Mouse (Mus musculus) G1E (cell line): ENCODE results near the gene Nans. TPM values are rescaled to one million over a fixed set of nuclear protein-coding genes. Genes with fewer than 3 reads are reported as not detected.

Source experiments
- ATAC-seq: 2 replicates; pipeline ENCODE4 v1.8.0; 2016; ENCODE audit warnings: mild to moderate bottlenecking; ENCODE audit not compliant: insufficient number of reproducible peaks, poor library complexity, low FRiP score, severe bottlenecking; ENCODE audit errors: extremely low read depth
- DNase-seq: peaks from one replicate; pipeline ENCODE4 v3.0.0; 2012; ENCODE audit warnings: low spot score
- H3K27me3 ChIP-seq: 2 replicates; pipeline ENCODE4 v1.6.1; 2012; ENCODE audit warnings: mild to moderate bottlenecking, low read length, inconsistent platforms; ENCODE audit not compliant: insufficient read depth
- H3K36me3 ChIP-seq: replicated peaks from 2 replicates; pipeline ENCODE3; 2012; ENCODE audit warnings: mild to moderate bottlenecking, inconsistent platforms
- H3K4me1 ChIP-seq: 2 replicates; pipeline ENCODE4 v1.6.1; 2012; ENCODE audit warnings: low read depth, low read length, inconsistent platforms, mixed read lengths; ENCODE audit not compliant: insufficient read depth
- H3K4me3 ChIP-seq: 2 replicates; pipeline ENCODE4 v1.5.1; 2012; ENCODE audit warnings: low read depth, mild to moderate bottlenecking, inconsistent platforms, low read length, moderate library complexity, mixed read lengths
- H3K9me3 ChIP-seq: replicated peaks from 2 replicates; pipeline ENCODE4 v1.6.1; 2012; ENCODE audit warnings: inconsistent platforms
- CTCF ChIP-seq: IDR thresholded peaks from 2 replicates; pipeline ENCODE4 v1.5.1; 2012; ENCODE audit warnings: low read depth, low read length, inconsistent platforms, mixed read lengths
- GATA1 ChIP-seq: IDR thresholded peaks from 2 replicates; pipeline ENCODE4 v1.6.1; 2012; ENCODE audit warnings: borderline replicate concordance, low read length, inconsistent platforms, mixed read lengths
- GATA2 ChIP-seq: IDR thresholded peaks from 2 replicates; pipeline ENCODE4 v1.6.1; 2012; ENCODE audit warnings: low read depth, low read length, inconsistent platforms, borderline replicate concordance
- POLR2AphosphoS5 ChIP-seq: IDR thresholded peaks from 2 replicates; pipeline ENCODE4 v1.6.1; 2012; ENCODE audit warnings: low read depth, low read length, inconsistent platforms; ENCODE audit not compliant: insufficient replicate concordance
- TAL1 ChIP-seq: conservative IDR thresholded peaks from 2 replicates; pipeline ENCODE4 v1.6.1; 2012; ENCODE audit warnings: low read depth, low read length, inconsistent platforms, mixed read lengths
- polyA plus RNA-seq: library from polyadenylated mRNA; stranded (reverse); fragments of >175 nt; gene quantifications from 2 replicates; pipeline ENCODE4 v1.2.3, GENCODE M21; 2012
- total RNA-seq, 2 experiments: library from RNA; stranded (forward) in 1 of 2; stranded (reverse) in 1 of 2; fragments of 200-1000 nt in 1 of 2; fragments of >200 nt in 1 of 2; fragmentation: Nextera tagmentation in 1 of 2; gene quantifications; 2 replicates each; pipeline ENCODE4 v1.2.3; 2014 to 2017

Gene Nans
- total and polyA plus RNA-seq, 3 experiments, result 57.1 to 79.3 (median 63.1) TPM

DNA sequence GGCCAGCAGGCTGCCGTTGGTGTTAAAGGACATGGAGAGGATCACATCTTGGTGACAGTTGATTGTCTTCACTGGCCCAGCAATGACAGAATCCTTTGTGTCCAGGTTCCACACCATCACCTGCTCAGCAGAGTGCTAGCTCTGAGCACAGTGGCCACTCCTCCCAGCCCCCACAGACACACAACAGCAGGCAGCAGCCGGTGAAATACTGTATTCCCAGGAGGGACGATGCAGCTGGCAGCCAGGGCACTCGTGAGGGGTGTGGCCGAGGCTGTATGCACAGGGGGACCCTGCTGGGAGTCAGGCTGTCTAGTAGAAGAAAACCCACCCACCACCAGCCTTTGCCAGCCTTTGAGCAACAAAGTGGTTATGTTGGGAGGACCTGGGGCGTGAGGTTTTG lies 57.7 kb downstream of the Nans start:
- ATAC-seq (no peak), DNase-seq (no peak)
- Histone ChIP-seq H3K4me1 (peaks cover 76% of the 10 kb centered on the region), H3K27me3 (no peaks in the 10 kb centered on the region), H3K4me3 (no peak overlapping the region), H3K36me3 (peaks cover 97% of the 10 kb centered on the region), H3K9me3 (no peaks in the 10 kb centered on the region)
- TF ChIP-seq GATA1 (no peak), POLR2AphosphoS5 (no peak), CTCF (no peak), GATA2 (no peak), TAL1 (no peak)

DNA sequence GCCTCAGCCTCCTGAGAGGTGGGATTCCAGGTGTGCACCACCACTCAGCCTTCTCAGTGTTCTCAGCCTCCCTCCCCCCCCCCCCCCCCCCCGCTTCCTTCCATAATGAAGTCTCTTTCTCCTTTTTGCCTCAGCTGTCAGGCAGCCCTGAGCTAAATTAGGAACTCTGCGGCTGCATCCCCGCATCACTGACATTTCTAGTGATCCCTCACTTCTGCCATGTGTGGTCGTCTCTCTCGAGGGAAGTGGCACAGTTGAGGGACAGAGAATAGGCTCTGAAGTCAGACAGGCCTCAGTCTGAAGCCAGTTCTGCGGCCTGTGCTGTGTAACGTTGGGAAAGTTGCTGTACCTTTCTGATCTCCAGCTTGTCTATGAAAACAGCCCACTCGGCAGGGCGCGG lies 60.9 kb downstream of the Nans start:
- ATAC-seq (no peak), DNase-seq (no peak)
- no peak overlapping the region for H3K4me3 ChIP-seq
- TF ChIP-seq GATA2 (no peak), TAL1 (no peak), GATA1 (no peak), CTCF (no peak), POLR2AphosphoS5 (no peak)
- H3K27me3 ChIP-seq, result no peaks in the 10 kb centered on the region
- peaks cover 84% of the 10 kb centered on the region for H3K4me1 ChIP-seq
- no peaks in the 10 kb centered on the region for H3K9me3 ChIP-seq
- peaks cover 95% of the 10 kb centered on the region for H3K36me3 ChIP-seq

DNA sequence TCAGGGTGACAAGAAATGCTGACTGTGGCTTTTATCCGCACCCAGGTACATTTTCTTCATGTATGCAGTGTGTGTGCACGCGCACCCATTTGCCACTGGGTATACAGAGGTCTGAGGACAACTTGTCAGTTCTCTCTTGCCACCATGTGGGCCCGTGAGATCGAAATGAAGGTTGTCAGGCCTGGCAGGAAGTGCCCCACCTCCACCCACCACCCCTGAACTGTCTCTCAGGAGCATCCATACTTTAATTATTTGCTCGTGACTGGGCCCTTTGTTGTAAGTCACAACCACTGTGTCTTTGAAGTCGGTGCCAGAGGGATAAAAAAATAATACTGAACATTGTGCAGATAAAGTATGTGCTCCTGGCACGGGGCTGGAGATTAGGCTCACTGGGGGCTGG lies 61.4 kb downstream of the Nans start:
- Histone ChIP-seq H3K4me1 (peaks cover 84% of the 10 kb centered on the region), H3K9me3 (no peaks in the 10 kb centered on the region), H3K27me3 (no peaks in the 10 kb centered on the region), H3K36me3 (peaks cover 95% of the 10 kb centered on the region), H3K4me3 (no peak overlapping the region)
- TF ChIP-seq CTCF (no peak), GATA2 (no peak), POLR2AphosphoS5 (no peak), TAL1 (no peak), GATA1 (no peak)
- DNase-seq (no peak), ATAC-seq (no peak)

Other genes with a start within 250 kb of the Nans start
- not detected in 2 replicates for gene Foxe1, start 145.6 kb upstream of the Nans start, total RNA-seq (2014; fragmentation: Nextera tagmentation)
- gene Foxe1, start 145.6 kb upstream of the Nans start, total RNA-seq (2017), result not detected in 2 replicates
- not detected in 2 replicates for gene Foxe1, start 145.6 kb upstream of the Nans start, polyA plus RNA-seq
- gene Trmo, start 99.8 kb upstream of the Nans start, total RNA-seq (2014; fragmentation: Nextera tagmentation), result 7.1 and 12.9 TPM in 2 replicates
- 17.9 and 20.4 TPM in 2 replicates for gene Trmo, start 99.8 kb upstream of the Nans start, total RNA-seq (2017)
- 2.9 and 4.2 TPM in 2 replicates for gene Trmo, start 99.8 kb upstream of the Nans start, polyA plus RNA-seq
- gene Hemgn, start 75.7 kb upstream of the Nans start, total RNA-seq (2014; fragmentation: Nextera tagmentation), result 39.3 and 132 TPM in 2 replicates
- 20.9 and 24.3 TPM in 2 replicates for gene Hemgn, start 75.7 kb upstream of the Nans start, total RNA-seq (2017)
- 5.8 and 6.3 TPM in 2 replicates for gene Hemgn, start 75.7 kb upstream of the Nans start, polyA plus RNA-seq
- gene Anp32b, start 38.3 kb upstream of the Nans start, total RNA-seq (2014; fragmentation: Nextera tagmentation), result 667 and 728 TPM in 2 replicates
- gene Anp32b, start 38.3 kb upstream of the Nans start, total RNA-seq (2017), result 28.6 and 40.8 TPM in 2 replicates
- 900 and 1,076 TPM in 2 replicates for gene Anp32b, start 38.3 kb upstream of the Nans start, polyA plus RNA-seq
- 13.0 and 18.7 TPM in 2 replicates for gene Trim14, start 46.9 kb downstream of the Nans start, total RNA-seq (2014; fragmentation: Nextera tagmentation)
- 18.2 and 19.5 TPM in 2 replicates for gene Trim14, start 46.9 kb downstream of the Nans start, total RNA-seq (2017)
- gene Trim14, start 46.9 kb downstream of the Nans start, polyA plus RNA-seq, result 25.9 and 27.2 TPM in 2 replicates
- gene Coro2a, start 113.0 kb downstream of the Nans start, total RNA-seq (2014; fragmentation: Nextera tagmentation), result 148 and 158 TPM in 2 replicates
- gene Coro2a, start 113.0 kb downstream of the Nans start, total RNA-seq (2017), result 79.5 and 79.6 TPM in 2 replicates
- gene Coro2a, start 113.0 kb downstream of the Nans start, polyA plus RNA-seq, result 480 and 501 TPM in 2 replicates
- not detected in 2 replicates for gene Tbc1d2, start 161.0 kb downstream of the Nans start, total RNA-seq (2014; fragmentation: Nextera tagmentation)
- gene Tbc1d2, start 161.0 kb downstream of the Nans start, total RNA-seq (2017), result 0.12 and 0.16 TPM in 2 replicates
- 0.01 TPM in 1 of 2 replicates, not detected in the other for gene Tbc1d2, start 161.0 kb downstream of the Nans start, polyA plus RNA-seq